Mouse (Mus musculus) CH12.LX (cell line): ENCODE measurements around the gene Ackr4.

Experiments used
- CHD2 ChIP-seq: IDR thresholded peaks from 2 replicates; pipeline ENCODE4 v1.6.1; 2011; ENCODE audit warnings: low read length, improper control_type of control experiment
- CTCF ChIP-seq, 2 experiments: IDR thresholded peaks in 1 of 2; conservative IDR thresholded peaks in 1 of 2; 2 replicates each; pipeline ENCODE4 v1.5.1; 2011 to 2012; ENCODE audit warnings: low read depth in 2 of 2, low read length in 2 of 2, improper control_type of control experiment in 1 of 2, inconsistent platforms in 1 of 2, mild to moderate bottlenecking in 1 of 2, moderate library complexity in 1 of 2
- E2F4 ChIP-seq: IDR thresholded peaks from 2 replicates; pipeline ENCODE4 v1.6.1; 2011; ENCODE audit warnings: low read depth, low read length, improper control_type of control experiment; ENCODE audit not compliant: insufficient replicate concordance
- EP300 ChIP-seq: IDR thresholded peaks from 2 replicates; pipeline ENCODE4 v1.6.1; 2011; ENCODE audit warnings: low read length, improper control_type of control experiment
- MAFK ChIP-seq: IDR thresholded peaks from 2 replicates; pipeline ENCODE4 v1.6.1; 2011; ENCODE audit warnings: low read length, improper control_type of control experiment; ENCODE audit not compliant: insufficient replicate concordance
- MEF2A ChIP-seq: IDR thresholded peaks from 2 replicates; pipeline ENCODE4 v1.6.1; 2014; ENCODE audit warnings: low read depth, mild to moderate bottlenecking, inconsistent platforms, low read length, improper control_type of control experiment, borderline replicate concordance
- MYC ChIP-seq: IDR thresholded peaks from 2 replicates; pipeline ENCODE4 v1.6.1; 2011; ENCODE audit warnings: low read depth, mild to moderate bottlenecking, improper control_type of control experiment, low read length
- POLR2A ChIP-seq: IDR thresholded peaks from 2 replicates; pipeline ENCODE4 v1.6.1; 2011; ENCODE audit warnings: low read depth, mild to moderate bottlenecking, improper control_type of control experiment, low read length
- POLR2AphosphoS2 ChIP-seq: IDR thresholded peaks from 2 replicates; pipeline ENCODE4 v1.6.1; 2011; ENCODE audit warnings: low read depth, low read length, improper control_type of control experiment
- ZKSCAN1 ChIP-seq: IDR thresholded peaks from 2 replicates; pipeline ENCODE4 v1.6.1; 2012; ENCODE audit warnings: low read depth, inconsistent platforms, low read length, improper control_type of control experiment, borderline replicate concordance
- ZMIZ1 ChIP-seq: IDR thresholded peaks from 2 replicates; pipeline ENCODE4 v1.6.1; 2012; ENCODE audit warnings: low read depth, mild to moderate bottlenecking, inconsistent platforms, low read length, improper control_type of control experiment

DNA sequence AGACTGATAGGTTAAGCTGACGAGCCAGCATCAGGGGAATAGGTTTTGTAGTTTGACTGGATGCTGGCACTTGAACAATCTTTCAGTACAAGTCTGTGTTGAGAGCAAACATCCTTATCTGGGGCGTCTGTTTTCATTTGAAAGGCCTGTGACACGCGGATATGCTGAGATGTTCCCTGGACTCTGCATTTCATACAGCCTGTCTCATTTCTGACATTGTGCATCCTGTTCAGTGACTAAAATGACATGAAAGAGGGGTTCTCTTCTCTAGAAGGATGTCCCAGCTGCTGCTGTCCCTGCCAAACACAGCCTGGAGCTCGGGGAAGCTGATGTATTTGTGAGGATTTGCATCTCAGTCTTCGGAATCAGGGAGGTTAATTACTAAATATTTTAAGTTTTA, 19.3 kb downstream of the Ackr4 start:
- TF ChIP-seq POLR2A (no peak), CTCF (conservative IDR thresholded peaks at IDR 0.05 in 1 of 2, IDR thresholded peaks at IDR 0.05 in 1 of 2; ENCODE audit: low read depth in 2 of 2, low read length in 2 of 2) (no peak), MYC (no peak), ZMIZ1 (no peak), POLR2AphosphoS2 (no peak), CHD2 (no peak), MAFK (no peak), E2F4 (no peak), EP300 (no peak), ZKSCAN1 (no peak), MEF2A (no peak)
